Mouse (Mus musculus): ENCODE results near the gene Tex14. TPM values are rescaled to one million over a fixed set of nuclear protein-coding genes. Genes with fewer than 3 reads are reported as not detected.
A peak's percentile ranks its signal among the peaks of the same experiment; 100 is the strongest.

The Tex14 gene
- polyA plus RNA-seq, 1 experiment from 2014 or later = not detected

DNA sequence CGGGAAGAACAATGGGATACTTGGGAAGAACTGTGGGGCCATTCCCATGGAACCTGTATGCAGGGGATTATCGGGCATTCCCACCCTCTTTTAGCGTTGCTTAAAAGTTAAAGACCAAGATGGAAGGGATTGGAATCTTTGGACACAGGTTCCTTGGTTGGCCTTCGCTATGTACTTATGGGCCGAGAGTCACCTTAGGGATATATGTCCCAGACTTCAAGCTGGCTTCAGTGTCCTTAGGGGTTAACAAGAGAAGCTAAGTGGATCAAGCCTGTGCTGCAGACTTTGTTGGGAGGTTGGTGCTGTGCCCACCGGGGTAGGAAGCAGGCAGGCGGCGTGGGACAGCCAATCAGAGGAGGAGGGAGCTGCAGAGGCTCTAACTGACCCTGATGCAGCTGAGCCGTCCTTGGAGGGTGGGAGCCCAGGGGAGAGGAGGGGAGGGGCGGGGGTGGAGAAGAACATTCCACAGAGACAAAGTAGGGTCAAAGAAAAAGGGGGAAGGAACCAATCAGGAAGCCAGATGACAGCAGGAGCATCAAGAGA, 175.7 kb downstream of the Tex14 start:
- no peak overlapping the region for H3K27ac ChIP-seq (ENCODE audit: low read length)
- H3K36me3 ChIP-seq (ENCODE audit: control insufficient read depth, insufficient read depth, low read length) = no peaks in the 10 kb centered on the region
- 52% methylated on average over 10 of the region's 10 CpGs for WGBS

DNA sequence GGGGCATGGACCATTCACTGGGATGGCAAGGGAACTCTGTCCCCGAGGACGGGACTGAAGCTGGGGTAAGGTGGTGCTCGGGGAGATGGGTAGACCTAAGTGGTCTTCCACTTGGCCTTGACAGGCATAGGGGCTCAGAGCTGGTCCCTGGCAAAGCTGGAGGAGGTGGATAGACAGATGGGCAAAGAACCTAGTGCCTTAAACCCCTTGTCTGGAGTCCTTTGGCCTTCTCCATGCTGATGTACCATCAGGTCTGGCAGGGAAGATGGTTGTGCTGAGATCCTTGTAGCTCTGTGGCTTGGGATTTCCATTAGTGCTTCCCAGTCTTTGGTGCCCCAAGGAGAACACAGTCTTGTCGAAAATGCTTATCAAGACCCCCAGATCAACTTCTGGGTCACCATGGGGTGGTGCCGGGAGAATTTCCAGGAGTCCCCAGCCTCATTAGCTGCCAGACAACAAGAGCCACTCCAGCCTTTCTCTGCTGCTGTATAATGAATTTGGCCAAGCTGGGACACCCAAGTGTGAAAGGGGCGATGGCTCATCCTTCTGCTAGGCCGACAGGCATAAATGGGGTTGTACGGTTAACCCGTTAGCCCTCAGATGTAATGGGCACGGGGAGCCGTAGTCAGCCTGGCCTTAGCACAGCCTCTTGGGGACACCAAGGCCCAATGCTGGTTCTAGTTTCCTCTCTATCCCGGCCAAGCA, 176.4 kb downstream of the Tex14 start:
- H3K27me3 ChIP-seq (ENCODE audit: control insufficient read depth, insufficient read depth, low read length) = no peaks in the 10 kb centered on the region

More for the DNA sequence above, 175.7 kb downstream of the Tex14 start:
- ATAC-seq (ENCODE audit: insufficient number of reproducible peaks, insufficient read depth, low FRiP score, low read depth) = no peak
- H3K27me3 ChIP-seq (ENCODE audit: control insufficient read depth, insufficient read depth, low read length) = no peaks in the 10 kb centered on the region
- H3K4me2 ChIP-seq (replicated peaks; ENCODE audit: low read depth, low read length) = no peak overlapping the region
- no peaks in the 10 kb centered on the region for H3K9me3 ChIP-seq (ENCODE audit: control insufficient read depth, low read depth, low read length)
- no peak overlapping the region for H3K4me3 ChIP-seq (ENCODE audit: low read depth, low read length)
- peaks cover 10% of the 10 kb centered on the region; the same call in 1 of the 2 replicates for H3K4me1 ChIP-seq (ENCODE audit: control insufficient read depth, insufficient read depth, low read length)
- H3K9ac ChIP-seq (replicated peaks; ENCODE audit: low read depth, low read length) = no peak overlapping the region

DNA sequence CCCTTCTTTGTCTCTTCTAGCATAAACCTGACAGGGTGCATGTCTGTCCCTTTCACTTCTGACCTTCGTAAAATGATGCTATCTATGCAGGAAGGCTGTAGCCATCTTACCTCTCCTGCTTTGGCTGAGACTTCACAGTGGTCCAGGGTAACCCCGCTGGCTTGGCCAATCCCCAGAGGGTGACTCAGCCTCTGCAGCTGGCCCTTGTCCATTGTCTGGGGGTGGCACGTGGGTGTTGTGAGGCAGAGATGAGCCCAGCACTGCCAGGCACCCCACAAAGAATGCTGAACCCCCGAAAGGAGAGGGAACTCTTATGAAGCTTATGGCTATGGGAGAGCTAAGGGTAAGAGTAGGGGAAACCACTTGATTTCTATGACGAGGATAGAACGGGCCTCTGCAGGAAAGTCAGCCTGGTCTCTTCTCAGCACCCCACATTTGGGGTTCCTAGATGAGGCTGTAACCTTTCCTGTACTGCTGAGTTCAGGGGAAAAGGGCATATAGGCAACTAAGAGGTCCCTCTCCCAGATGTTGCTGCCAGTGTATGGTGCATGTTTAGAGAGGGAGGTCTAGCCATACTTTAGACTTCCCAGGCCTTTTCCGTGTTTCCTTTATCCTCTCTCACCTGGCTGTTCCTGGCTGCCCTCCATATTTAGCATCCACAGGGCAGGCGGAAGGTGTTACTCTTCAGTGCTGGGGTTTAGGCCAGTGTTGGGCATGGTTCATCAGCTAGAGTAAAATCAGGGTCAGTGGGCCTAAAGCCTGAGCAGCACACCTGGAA, 177.3 kb downstream of the Tex14 start:
- Histone ChIP-seq H3K9me3 (ENCODE audit: control insufficient read depth, low read depth, low read length) (no peaks in the 10 kb centered on the region), H3K9ac (replicated peaks; ENCODE audit: low read depth, low read length) (no peak overlapping the region), H3K4me1 (ENCODE audit: control insufficient read depth, insufficient read depth, low read length) (peaks cover 10% of the 10 kb centered on the region; the same call in 1 of the 2 replicates), H3K36me3 (ENCODE audit: control insufficient read depth, insufficient read depth, low read length) (no peaks in the 10 kb centered on the region), H3K4me2 (replicated peaks; ENCODE audit: low read depth, low read length) (no peak overlapping the region), H3K27me3 (ENCODE audit: control insufficient read depth, insufficient read depth, low read length) (no peaks in the 10 kb centered on the region), H3K27ac (ENCODE audit: low read length) (no peak overlapping the region), H3K4me3 (ENCODE audit: low read depth, low read length) (no peak overlapping the region)
- ATAC-seq (ENCODE audit: insufficient number of reproducible peaks, insufficient read depth, low FRiP score, low read depth) = no peak
- 82% methylated on average over 8 of the region's 8 CpGs for WGBS

More for the DNA sequence above, 176.4 kb downstream of the Tex14 start:
- H3K27ac ChIP-seq (ENCODE audit: low read length) = no peak overlapping the region
- peaks cover 10% of the 10 kb centered on the region; the same call in 1 of the 2 replicates for H3K4me1 ChIP-seq (ENCODE audit: control insufficient read depth, insufficient read depth, low read length)
- no peak overlapping the region for H3K4me3 ChIP-seq (ENCODE audit: low read depth, low read length)
- H3K36me3 ChIP-seq (ENCODE audit: control insufficient read depth, insufficient read depth, low read length) = no peaks in the 10 kb centered on the region
- 85% methylated on average over 12 of the region's 12 CpGs for WGBS
- no peaks in the 10 kb centered on the region for H3K9me3 ChIP-seq (ENCODE audit: control insufficient read depth, low read depth, low read length)
- no peak overlapping the region for H3K9ac ChIP-seq (replicated peaks; ENCODE audit: low read depth, low read length)
- no peak overlapping the region for H3K4me2 ChIP-seq (replicated peaks; ENCODE audit: low read depth, low read length)
- ATAC-seq (ENCODE audit: insufficient number of reproducible peaks, insufficient read depth, low FRiP score, low read depth) = no peak

DNA sequence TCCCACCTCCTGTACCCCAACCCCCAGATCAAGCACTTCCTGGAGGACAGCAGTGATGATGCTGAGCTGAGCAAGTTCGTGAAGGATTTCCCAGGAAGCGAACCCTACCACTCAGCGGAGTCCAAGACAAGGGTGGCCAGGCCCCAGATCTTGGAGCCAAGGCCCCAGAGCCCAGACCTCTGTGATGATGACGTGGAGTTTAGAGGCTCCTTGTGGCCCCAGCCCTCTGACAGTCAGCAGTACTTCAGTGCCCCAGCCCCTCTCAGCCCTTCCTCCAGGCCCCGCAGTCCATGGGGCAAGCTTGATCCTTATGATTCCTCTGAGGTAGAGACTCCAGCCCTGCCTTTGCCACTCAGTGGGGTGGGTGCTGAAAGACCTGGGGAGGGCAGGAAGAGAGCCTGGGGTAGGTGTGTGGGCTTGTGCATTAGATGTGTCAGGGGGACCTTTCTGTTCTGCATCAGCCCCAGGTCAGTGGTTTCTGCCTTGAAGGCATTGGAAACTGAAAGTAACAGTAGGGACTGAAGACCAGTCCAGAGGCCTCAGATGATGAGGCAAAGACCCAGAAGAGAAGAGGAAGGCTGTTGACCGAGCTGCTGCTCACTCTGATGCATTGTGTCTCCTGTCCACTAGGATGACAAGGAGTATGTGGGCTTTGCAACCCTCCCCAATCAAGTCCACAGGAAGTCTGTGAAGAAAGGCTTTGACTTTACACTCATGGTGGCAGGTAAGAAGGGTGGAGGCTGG, 178.6 kb downstream of the Tex14 start:
- H3K9me3 ChIP-seq (ENCODE audit: control insufficient read depth, low read depth, low read length) = no peaks in the 10 kb centered on the region
- H3K27me3 ChIP-seq (ENCODE audit: control insufficient read depth, insufficient read depth, low read length) = no peaks in the 10 kb centered on the region
- H3K9ac ChIP-seq (replicated peaks; ENCODE audit: low read depth, low read length) = no peak overlapping the region
- H3K36me3 ChIP-seq (ENCODE audit: control insufficient read depth, insufficient read depth, low read length) = no peaks in the 10 kb centered on the region
- H3K4me1 ChIP-seq (ENCODE audit: control insufficient read depth, insufficient read depth, low read length) = 0 out of 2 replicates have a peak, but pooled peaks cover 2% of the 10 kb centered on the region
- H3K4me3 ChIP-seq (ENCODE audit: low read depth, low read length) = no peak overlapping the region
- 81% methylated on average over 6 of the region's 6 CpGs for WGBS
- ATAC-seq (ENCODE audit: insufficient number of reproducible peaks, insufficient read depth, low FRiP score, low read depth) = no peak
- H3K27ac ChIP-seq (ENCODE audit: low read length) = no peak overlapping the region
- no peak overlapping the region for H3K4me2 ChIP-seq (replicated peaks; ENCODE audit: low read depth, low read length)

DNA sequence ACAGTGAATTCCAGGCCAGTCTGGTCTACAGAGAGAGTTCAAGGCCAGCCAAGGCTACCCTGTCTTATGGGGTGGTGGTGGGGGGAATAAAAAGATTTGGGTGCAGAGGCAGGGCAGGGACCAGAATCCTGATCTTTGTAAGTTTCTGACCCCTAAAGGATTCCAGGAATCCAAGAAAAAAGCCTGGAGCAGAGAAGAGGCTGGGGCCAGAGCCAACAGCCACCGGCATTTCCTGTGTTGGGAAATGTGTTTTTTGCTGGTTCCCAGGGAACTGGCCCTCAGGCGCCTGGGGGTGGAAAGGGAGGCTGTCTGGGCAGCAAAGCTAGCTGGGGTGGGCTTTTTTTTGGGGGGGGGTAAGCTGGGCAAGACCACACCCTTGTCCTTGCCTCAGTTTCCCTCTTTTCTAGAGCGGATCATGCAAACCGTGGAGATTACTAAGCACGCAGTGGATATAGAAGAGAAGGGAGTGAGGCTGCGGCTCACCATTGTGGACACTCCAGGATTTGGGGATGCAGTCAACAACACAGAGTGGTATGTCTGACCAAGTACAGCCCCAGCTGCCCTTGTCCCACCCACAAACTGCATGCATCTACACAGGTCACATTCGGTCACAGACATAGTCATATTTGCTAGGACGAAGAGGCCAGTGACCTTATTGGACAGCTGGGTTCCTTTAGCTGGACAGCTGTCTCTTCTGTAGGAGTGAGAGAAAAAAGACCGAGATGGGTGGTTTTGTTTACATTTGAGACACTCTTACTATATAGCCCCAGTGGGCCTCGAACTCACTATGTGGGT, 180.0 kb downstream of the Tex14 start:
- H3K9ac ChIP-seq (replicated peaks; ENCODE audit: low read depth, low read length) = no peak overlapping the region
- H3K27ac ChIP-seq (ENCODE audit: low read length) = peak overlapping the region; percentile 15; the same call in 1 of the 2 replicates
- ATAC-seq (ENCODE audit: insufficient number of reproducible peaks, insufficient read depth, low FRiP score, low read depth) = no peak
- H3K9me3 ChIP-seq (ENCODE audit: control insufficient read depth, low read depth, low read length) = no peaks in the 10 kb centered on the region
- no peaks in the 10 kb centered on the region for H3K27me3 ChIP-seq (ENCODE audit: control insufficient read depth, insufficient read depth, low read length)
- no peaks in the 10 kb centered on the region for H3K36me3 ChIP-seq (ENCODE audit: control insufficient read depth, insufficient read depth, low read length)
- 70% methylated on average over 10 of the region's 10 CpGs for WGBS
- H3K4me3 ChIP-seq (ENCODE audit: low read depth, low read length) = no peak overlapping the region
- 0 out of 2 replicates have a peak, but pooled peaks cover 7% of the 10 kb centered on the region for H3K4me1 ChIP-seq (ENCODE audit: control insufficient read depth, insufficient read depth, low read length)
- H3K4me2 ChIP-seq (replicated peaks; ENCODE audit: low read depth, low read length) = no peak overlapping the region

DNA sequence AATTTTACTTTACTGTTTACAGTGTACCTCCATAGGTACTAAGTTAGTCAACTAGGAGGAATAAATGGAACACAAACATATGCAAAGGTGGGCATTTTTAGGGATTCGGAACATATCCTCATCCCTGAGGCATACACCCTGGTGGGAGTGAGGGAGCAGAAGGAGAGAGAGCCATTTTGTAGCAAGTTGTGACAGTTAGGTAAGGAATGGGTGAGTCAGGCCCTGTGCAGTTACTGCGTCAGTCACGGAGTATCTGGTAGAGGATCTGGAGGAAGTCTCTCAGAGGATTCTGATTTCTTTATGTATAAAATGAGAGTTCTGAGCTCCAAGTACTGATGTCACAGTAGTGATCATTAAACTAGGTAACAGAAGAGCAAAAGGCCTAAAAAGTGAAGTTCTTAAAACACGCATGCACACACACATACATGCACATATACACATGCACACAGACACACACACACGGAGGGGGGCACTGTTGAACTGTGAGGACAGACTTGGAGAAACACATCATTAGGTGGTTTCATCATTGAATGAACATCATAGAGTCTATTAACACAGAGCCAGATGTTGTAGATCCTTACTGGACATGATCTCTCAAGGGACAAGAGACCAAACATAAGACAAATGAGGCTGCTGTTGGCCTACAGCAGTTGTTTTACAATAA, 182.5 kb downstream of the Tex14 start:
- H3K4me1 ChIP-seq (ENCODE audit: control insufficient read depth, insufficient read depth, low read length) = peaks cover 12% of the 10 kb centered on the region; the same call in 1 of the 2 replicates
- H3K9me3 ChIP-seq (ENCODE audit: control insufficient read depth, low read depth, low read length) = no peaks in the 10 kb centered on the region
- 91% methylated on average over 5 of the region's 5 CpGs for WGBS

DNA sequence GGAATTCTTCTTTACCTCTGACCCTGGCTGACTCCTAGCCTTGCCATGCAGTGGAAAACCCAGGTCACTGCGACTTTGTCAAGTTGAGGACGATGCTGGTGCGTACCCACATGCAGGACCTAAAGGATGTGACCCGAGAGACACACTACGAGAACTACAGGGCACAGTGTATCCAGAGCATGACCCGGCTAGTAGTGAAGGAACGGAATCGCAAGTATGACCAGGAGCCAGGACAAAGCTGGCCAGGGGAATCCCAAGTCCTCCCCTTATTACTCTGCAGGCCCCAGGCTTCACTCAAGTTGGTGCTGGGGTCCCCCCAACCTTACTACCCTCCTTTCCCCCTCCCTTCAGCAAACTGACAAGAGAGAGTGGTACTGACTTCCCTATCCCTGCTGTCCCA, 184.7 kb downstream of the Tex14 start:
- WGBS = 91% methylated on average over 8 of the region's 8 CpGs
- H3K9ac ChIP-seq (replicated peaks; ENCODE audit: low read depth, low read length) = no peak overlapping the region

More for the DNA sequence above, 182.5 kb downstream of the Tex14 start:
- no peak for ATAC-seq (ENCODE audit: insufficient number of reproducible peaks, insufficient read depth, low FRiP score, low read depth)
- H3K4me2 ChIP-seq (replicated peaks; ENCODE audit: low read depth, low read length) = no peak overlapping the region
- H3K4me3 ChIP-seq (ENCODE audit: low read depth, low read length) = no peak overlapping the region
- H3K9ac ChIP-seq (replicated peaks; ENCODE audit: low read depth, low read length) = no peak overlapping the region
- no peaks in the 10 kb centered on the region for H3K36me3 ChIP-seq (ENCODE audit: control insufficient read depth, insufficient read depth, low read length)
- no peak overlapping the region for H3K27ac ChIP-seq (ENCODE audit: low read length)
- H3K27me3 ChIP-seq (ENCODE audit: control insufficient read depth, insufficient read depth, low read length) = no peaks in the 10 kb centered on the region

More for the DNA sequence above, 184.7 kb downstream of the Tex14 start:
- Histone ChIP-seq H3K27me3 (ENCODE audit: control insufficient read depth, insufficient read depth, low read length) (no peaks in the 10 kb centered on the region), H3K4me2 (replicated peaks; ENCODE audit: low read depth, low read length) (peak overlapping the region; percentile 59; the same call in 1 of the 2 replicates), H3K36me3 (ENCODE audit: control insufficient read depth, insufficient read depth, low read length) (no peaks in the 10 kb centered on the region), H3K9me3 (ENCODE audit: control insufficient read depth, low read depth, low read length) (no peaks in the 10 kb centered on the region), H3K27ac (ENCODE audit: low read length) (no peak overlapping the region), H3K4me3 (ENCODE audit: low read depth, low read length) (no peak overlapping the region; the same call in 1 of the 2 replicates), H3K4me1 (ENCODE audit: control insufficient read depth, insufficient read depth, low read length) (peaks cover 20% of the 10 kb centered on the region; the same call in 1 of the 2 replicates)
- ATAC-seq (ENCODE audit: insufficient number of reproducible peaks, insufficient read depth, low FRiP score, low read depth) = no peak
